Mouse (Mus musculus): ENCODE results near the gene Asic2. TPM values are rescaled to one million over a fixed set of nuclear protein-coding genes. Genes with fewer than 3 reads are reported as not detected.

Gene Asic2
- polyA plus RNA-seq, 1 experiment from 2014 or later = 1.6 TPM

DNA sequence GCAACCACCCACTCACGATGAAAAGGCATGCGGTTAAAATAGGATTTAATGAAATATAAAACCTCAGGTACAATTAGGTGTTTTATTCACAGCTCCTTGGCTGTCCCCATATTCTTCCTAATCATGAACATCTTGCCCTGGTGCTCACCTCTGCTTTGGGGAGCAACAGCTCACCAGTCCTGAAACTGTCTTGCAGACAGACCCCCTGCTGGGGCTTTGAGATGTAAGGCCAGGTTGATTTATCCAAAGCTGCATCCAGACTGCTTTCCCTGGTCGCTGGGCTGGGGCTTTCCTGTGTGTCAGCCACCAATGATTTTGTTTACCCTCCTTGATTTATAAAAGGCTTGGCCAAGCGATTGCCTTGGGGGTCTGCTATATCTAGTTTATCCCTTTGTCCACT is 805.2 kb downstream of the Asic2 start:
- Histone ChIP-seq H3K4me3 (ENCODE audit: low read depth, low read length) (no peak overlapping the region), H3K4me1 (ENCODE audit: control insufficient read depth, insufficient read depth, low read length) (no peaks in the 10 kb centered on the region), H3K9ac (ENCODE audit: low read length) (no peak overlapping the region), H3K9me3 (ENCODE audit: control insufficient read depth, low read length) (no peaks in the 10 kb centered on the region; the same call in 1 of the 2 replicates), H3K4me2 (no peak overlapping the region), H3K36me3 (ENCODE audit: control insufficient read depth, insufficient read depth, low read length) (no peaks in the 10 kb centered on the region), H3K27me3 (ENCODE audit: control insufficient read depth, insufficient read depth, low read length) (no peaks in the 10 kb centered on the region), H3K27ac (ENCODE audit: low read depth, low read length) (no peak overlapping the region)
- DNase-seq (ENCODE audit: low spot score, missing footprints) (peak; percentile 23), ATAC-seq (ENCODE audit: low FRiP score) (no peak)
- WGBS = 59% methylated on average over 4 of the region's 4 CpGs

- peak; percentile 43 for ATAC-seq (ENCODE audit: low FRiP score)
- peak overlapping the region; percentile 62 for H3K4me3 ChIP-seq (ENCODE audit: low read depth, low read length)
- H3K36me3 ChIP-seq (ENCODE audit: control insufficient read depth, insufficient read depth, low read length) = no peaks in the 10 kb centered on the region
- peak overlapping the region; percentile 98 for H3K4me2 ChIP-seq
- no peaks in the 10 kb centered on the region for H3K9me3 ChIP-seq (ENCODE audit: control insufficient read depth, low read length)
- peaks cover 21% of the 10 kb centered on the region for H3K27me3 ChIP-seq (ENCODE audit: control insufficient read depth, insufficient read depth, low read length)
- 15% methylated on average over 13 of the region's 13 CpGs for WGBS
- peak overlapping the region; percentile 34 for H3K9ac ChIP-seq (ENCODE audit: low read length)
- H3K4me1 ChIP-seq (ENCODE audit: control insufficient read depth, insufficient read depth, low read length) = peaks cover 12% of the 10 kb centered on the region
- peak; percentile 88 for DNase-seq (ENCODE audit: low spot score, missing footprints)
- H3K27ac ChIP-seq (ENCODE audit: low read depth, low read length) = no peak overlapping the region
Observed at GRCm38 (mm10) chr11:81153841-81154240, 814.4 kb downstream of the Asic2 start.

- Histone ChIP-seq H3K27me3 (ENCODE audit: control insufficient read depth, insufficient read depth, low read length) (peaks cover 21% of the 10 kb centered on the region), H3K36me3 (ENCODE audit: control insufficient read depth, insufficient read depth, low read length) (no peaks in the 10 kb centered on the region), H3K9ac (ENCODE audit: low read length) (peak overlapping the region; percentile 64), H3K4me1 (ENCODE audit: control insufficient read depth, insufficient read depth, low read length) (peaks cover 12% of the 10 kb centered on the region), H3K9me3 (ENCODE audit: control insufficient read depth, low read length) (no peaks in the 10 kb centered on the region), H3K4me2 (peak overlapping the region; percentile 98), H3K27ac (ENCODE audit: low read depth, low read length) (peak overlapping the region; percentile 25; the same call in 1 of the 2 replicates), H3K4me3 (ENCODE audit: low read depth, low read length) (peak overlapping the region; percentile 62)
- ATAC-seq (ENCODE audit: low FRiP score) (peak; percentile 86), DNase-seq (ENCODE audit: low spot score, missing footprints) (peak; percentile 98)
- WGBS = under 1% methylated on average over 57 of the region's 57 CpGs
Observed at GRCm38 (mm10) chr11:81153161-81153840, 815.0 kb downstream of the Asic2 start.

- Histone ChIP-seq H3K4me3 (ENCODE audit: low read depth, low read length) (peak overlapping the region; percentile 62), H3K27ac (ENCODE audit: low read depth, low read length) (no peak overlapping the region; the same call in 1 of the 2 replicates), H3K9ac (ENCODE audit: low read length) (peak overlapping the region; percentile 64), H3K36me3 (ENCODE audit: control insufficient read depth, insufficient read depth, low read length) (no peaks in the 10 kb centered on the region), H3K9me3 (ENCODE audit: control insufficient read depth, low read length) (no peaks in the 10 kb centered on the region), H3K4me1 (ENCODE audit: control insufficient read depth, insufficient read depth, low read length) (peaks cover 12% of the 10 kb centered on the region), H3K27me3 (ENCODE audit: control insufficient read depth, insufficient read depth, low read length) (peaks cover 21% of the 10 kb centered on the region), H3K4me2 (peak overlapping the region; percentile 98)
- under 1% methylated on average over 42 of the region's 55 CpGs for WGBS
- ATAC-seq (ENCODE audit: low FRiP score) (peak; percentile 86), DNase-seq (ENCODE audit: low spot score, missing footprints) (peak; percentile 95)
Observed at GRCm38 (mm10) chr11:81152460-81153160, 815.6 kb downstream of the Asic2 start.

DNA sequence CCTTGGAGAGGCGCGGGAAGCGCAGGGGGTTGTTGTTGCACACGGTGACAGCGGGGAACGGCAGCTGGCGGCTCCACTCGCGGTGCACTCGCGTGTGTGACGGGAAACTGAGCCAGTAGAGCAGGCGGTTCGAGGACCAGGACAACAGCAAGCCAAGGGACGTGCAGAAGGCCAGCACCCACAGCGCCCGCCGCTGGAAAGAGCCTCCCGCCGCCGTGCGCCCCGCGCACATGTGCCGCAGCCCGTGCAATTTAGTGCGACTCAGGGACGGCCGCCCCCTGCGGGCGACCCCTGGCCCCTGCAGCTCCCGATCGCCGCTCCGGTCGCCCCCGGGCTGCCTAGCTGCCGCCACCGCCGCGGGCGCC is 816.3 kb downstream of the Asic2 start:
- H3K9me3 ChIP-seq (ENCODE audit: control insufficient read depth, low read length) = no peaks in the 10 kb centered on the region
- ATAC-seq (ENCODE audit: low FRiP score) (peak; percentile 67), DNase-seq (ENCODE audit: low spot score, missing footprints) (peak; percentile 97)
- H3K9ac ChIP-seq (ENCODE audit: low read length) = peak overlapping the region; percentile 64
- H3K36me3 ChIP-seq (ENCODE audit: control insufficient read depth, insufficient read depth, low read length) = no peaks in the 10 kb centered on the region
- peaks cover 12% of the 10 kb centered on the region for H3K4me1 ChIP-seq (ENCODE audit: control insufficient read depth, insufficient read depth, low read length)
- peak overlapping the region; percentile 62 for H3K4me3 ChIP-seq (ENCODE audit: low read depth, low read length)
- peaks cover 21% of the 10 kb centered on the region for H3K27me3 ChIP-seq (ENCODE audit: control insufficient read depth, insufficient read depth, low read length)
- H3K4me2 ChIP-seq = peak overlapping the region; percentile 98
- WGBS = 0% methylated on average over 42 of the region's 42 CpGs
- H3K27ac ChIP-seq (ENCODE audit: low read depth, low read length) = no peak overlapping the region

GRCm38 (mm10) chr11:81151286-81152020 is 816.8 kb downstream of the Asic2 start:
- no peaks in the 10 kb centered on the region for H3K36me3 ChIP-seq (ENCODE audit: control insufficient read depth, insufficient read depth, low read length)
- WGBS = 4% methylated on average over 36 of the region's 36 CpGs
- H3K4me2 ChIP-seq = peak overlapping the region; percentile 98
- H3K4me3 ChIP-seq (ENCODE audit: low read depth, low read length) = peak overlapping the region; percentile 62
- peak; percentile 89 for DNase-seq (ENCODE audit: low spot score, missing footprints)
- H3K27me3 ChIP-seq (ENCODE audit: control insufficient read depth, insufficient read depth, low read length) = peaks cover 21% of the 10 kb centered on the region
- H3K9me3 ChIP-seq (ENCODE audit: control insufficient read depth, low read length) = no peaks in the 10 kb centered on the region
- peak; percentile 42; the same call in 1 of the 2 replicates for ATAC-seq (ENCODE audit: low FRiP score)
- H3K4me1 ChIP-seq (ENCODE audit: control insufficient read depth, insufficient read depth, low read length) = peaks cover 12% of the 10 kb centered on the region
- H3K27ac ChIP-seq (ENCODE audit: low read depth, low read length) = no peak overlapping the region
- peak overlapping the region; percentile 64 for H3K9ac ChIP-seq (ENCODE audit: low read length)

DNA sequence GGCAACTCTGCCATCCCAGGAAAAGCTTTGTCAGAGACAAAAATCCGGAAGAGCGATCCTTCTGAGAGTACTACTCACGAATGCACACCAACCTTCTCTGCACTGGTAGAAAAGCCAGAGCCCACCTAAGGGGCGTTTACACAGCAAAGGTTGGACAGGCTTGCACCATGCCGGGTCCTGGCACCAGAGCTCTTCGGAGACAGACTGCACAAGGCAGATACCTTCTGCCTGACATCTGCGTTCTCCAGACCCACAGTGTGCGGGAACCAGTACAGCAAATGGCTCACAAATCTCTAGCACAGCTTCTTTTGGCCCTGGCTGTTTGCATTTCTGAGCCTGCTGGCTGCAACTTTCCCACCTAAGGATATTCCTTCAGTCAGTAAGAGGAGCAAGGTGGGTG is 817.6 kb downstream of the Asic2 start:
- WGBS = 81% methylated on average over 8 of the region's 8 CpGs
- DNase-seq (ENCODE audit: low spot score, missing footprints) = peak; percentile 75
- ATAC-seq (ENCODE audit: low FRiP score) = no peak

GRCm38 (mm10) chr11:81148423-81148822 is 819.8 kb downstream of the Asic2 start:
- WGBS = 73% methylated on average over 10 of the region's 10 CpGs
- H3K4me3 ChIP-seq (ENCODE audit: low read depth, low read length) = no peak overlapping the region
- DNase-seq (ENCODE audit: low spot score, missing footprints) (no peak), ATAC-seq (ENCODE audit: low FRiP score) (no peak)
- H3K27me3 ChIP-seq (ENCODE audit: control insufficient read depth, insufficient read depth, low read length) = peaks cover 17% of the 10 kb centered on the region
- peaks cover 9% of the 10 kb centered on the region for H3K4me1 ChIP-seq (ENCODE audit: control insufficient read depth, insufficient read depth, low read length)
- no peak overlapping the region for H3K27ac ChIP-seq (ENCODE audit: low read depth, low read length)
- no peak overlapping the region for H3K4me2 ChIP-seq
- no peaks in the 10 kb centered on the region for H3K9me3 ChIP-seq (ENCODE audit: control insufficient read depth, low read length)
- H3K36me3 ChIP-seq (ENCODE audit: control insufficient read depth, insufficient read depth, low read length) = no peaks in the 10 kb centered on the region
- H3K9ac ChIP-seq (ENCODE audit: low read length) = no peak overlapping the region

More for the DNA sequence above, 817.6 kb downstream of the Asic2 start:
- peaks cover 12% of the 10 kb centered on the region for H3K4me1 ChIP-seq (ENCODE audit: control insufficient read depth, insufficient read depth, low read length)
- H3K36me3 ChIP-seq (ENCODE audit: control insufficient read depth, insufficient read depth, low read length) = no peaks in the 10 kb centered on the region
- H3K9me3 ChIP-seq (ENCODE audit: control insufficient read depth, low read length) = no peaks in the 10 kb centered on the region
- H3K9ac ChIP-seq (ENCODE audit: low read length) = no peak overlapping the region
- no peak overlapping the region for H3K27ac ChIP-seq (ENCODE audit: low read depth, low read length)
- no peak overlapping the region for H3K4me3 ChIP-seq (ENCODE audit: low read depth, low read length)
- H3K27me3 ChIP-seq (ENCODE audit: control insufficient read depth, insufficient read depth, low read length) = peaks cover 21% of the 10 kb centered on the region
- H3K4me2 ChIP-seq = no peak overlapping the region
